In the genomic region with DNA sequence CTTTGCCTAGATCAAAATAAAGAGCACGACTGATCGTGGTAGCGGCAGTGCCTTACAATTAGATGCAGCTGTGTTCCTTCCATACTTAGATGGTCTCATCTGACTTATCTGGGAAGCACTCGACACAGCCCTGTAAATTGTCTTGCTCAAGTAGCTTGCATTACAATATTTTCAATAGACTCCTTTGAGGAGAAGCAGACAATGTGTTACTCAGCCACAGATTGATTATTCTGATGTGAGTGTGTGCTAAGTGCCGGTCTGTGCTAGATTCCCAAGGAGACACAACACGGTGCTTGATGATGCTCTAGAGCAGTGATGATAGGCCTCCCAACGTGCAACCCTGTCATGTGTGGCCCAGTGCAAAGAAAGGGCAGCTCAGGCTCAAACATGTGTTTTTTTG, we compare ENCODE assay signal across 16 mouse cellular contexts.
"Had no signal": no experiment of that assay in that cellular context is flagged by ENCODE, and none has a peak within 500 bp of the region (broad histone marks: within the 10 kb centered on the region; RNA-seq: fewer than 3 reads in every experiment).

No protein-coding gene starts in this region.

- H3K27me3 ChIP-seq: liver, embryonic 15.5 days; midbrain, embryonic 15.5 days; neural tube, embryonic 12.5 days; stomach, embryonic 15.5 days had no signal

- DNase-seq: kidney, adult 11 months; kidney, adult 9 months; kidney, postnatal 4 days; lung, adult 2 months; lung, postnatal 36 days; retina, postnatal 1 day; thymus, postnatal 36 days had no signal

- H3K9ac ChIP-seq: liver, embryonic 15.5 days; midbrain, embryonic 15.5 days; neural tube, embryonic 12.5 days; stomach, embryonic 15.5 days had no signal

- H3K4me1 ChIP-seq: neural tube, embryonic 12.5 days; stomach, embryonic 15.5 days had no signal

- H3K4me3 ChIP-seq: limb, embryonic 10.5 days; liver, embryonic 15.5 days; midbrain, embryonic 15.5 days; neural tube, embryonic 12.5 days; stomach, embryonic 15.5 days had no signal

- ATAC-seq: lung, postnatal 0 days; midbrain, embryonic 15.5 days had no signal

- H3K36me3 ChIP-seq: midbrain, embryonic 15.5 days had no signal

- H3K4me2 ChIP-seq: liver, embryonic 11.5 days; liver, embryonic 15.5 days; midbrain, embryonic 11.5 days; midbrain, embryonic 15.5 days; neural tube, embryonic 12.5 days; stomach, embryonic 15.5 days had no signal

- H3K27ac ChIP-seq: kidney, postnatal 0 days; limb, embryonic 10.5 days; liver, embryonic 15.5 days; midbrain, embryonic 15.5 days; neural tube, embryonic 12.5 days; stomach, embryonic 15.5 days had no signal

- H3K9me3 ChIP-seq: limb, embryonic 10.5 days; liver, embryonic 15.5 days; midbrain, embryonic 15.5 days; neural tube, embryonic 12.5 days; stomach, embryonic 15.5 days had no signal
